Mouse (Mus musculus) CD4-positive, CD25-positive, alpha-beta regulatory T cell, adult 4 months (primary cell): ENCODE measurements around the gene Gm27029. TPM values are rescaled to one million over a fixed set of nuclear protein-coding genes. Genes with fewer than 3 reads are reported as not detected.
A peak's percentile ranks its signal among the peaks of the same experiment; 100 is the strongest.
"Not testable (repeated sequence)": the region's sequence is repeated elsewhere in the genome, so short reads cannot be mapped to it uniquely, and the experiment has no call there.

Experiments
- ATAC-seq: one replicate; pipeline ENCODE4 v1.8.0; 2017
- polyA plus RNA-seq, 2 experiments: library from polyadenylated mRNA; unstranded; fragments of 100-300 nt; shearing (Covaris generic); gene quantifications; one replicate each; pipeline ENCODE4 v1.2.1; 2017

Gene Gm27029
- polyA plus RNA-seq, 2 experiments from 2014 or later: 1.3 to 1.8 TPM

- no peak for ATAC-seq
Observed at GRCm38 (mm10) chr11:101455627-101456026, 31.0 kb upstream of the Gm27029 start.

GRCm38 (mm10) chr11:101454702-101455101 lies 30.1 kb upstream of the Gm27029 start:
- no peak for ATAC-seq

- no peak for ATAC-seq
Observed at GRCm38 (mm10) chr11:101452093-101452774, 27.6 kb upstream of the Gm27029 start.

- no peak for ATAC-seq
Observed at GRCm38 (mm10) chr11:101451536-101451935, 26.9 kb upstream of the Gm27029 start.

GRCm38 (mm10) chr11:101450394-101450793 lies 25.8 kb upstream of the Gm27029 start:
- no peak for ATAC-seq

GRCm38 (mm10) chr11:101449596-101449995 lies 25.0 kb upstream of the Gm27029 start:
- not testable (repeated sequence) for ATAC-seq

- ATAC-seq: peak; percentile 19
Observed at GRCm38 (mm10) chr11:101448899-101449298, 24.3 kb upstream of the Gm27029 start.

- peak; percentile 96 for ATAC-seq
Observed at GRCm38 (mm10) chr11:101448274-101448746, 23.7 kb upstream of the Gm27029 start, which contains the start of gene Ifi35. TSS of gene Ifi35 (plus strand) at chr11:101448407.

- no peak for ATAC-seq
Observed at GRCm38 (mm10) chr11:101447786-101448185, 23.2 kb upstream of the Gm27029 start.

GRCm38 (mm10) chr11:101446860-101447259 lies 22.3 kb upstream of the Gm27029 start:
- ATAC-seq: not testable (repeated sequence)

GRCm38 (mm10) chr11:101446319-101446718 lies 21.7 kb upstream of the Gm27029 start:
- no peak for ATAC-seq

- no peak for ATAC-seq
Observed at GRCm38 (mm10) chr11:101442760-101443159, 18.2 kb upstream of the Gm27029 start.

GRCm38 (mm10) chr11:101442127-101442693 lies 17.6 kb upstream of the Gm27029 start, which contains the start of gene Rpl27:
TSS of gene Rpl27 (plus strand) at chr11:101442298.
- peak; percentile 97 for ATAC-seq

GRCm38 (mm10) chr11:101441450-101442126 lies 17.0 kb upstream of the Gm27029 start:
- ATAC-seq: not testable (repeated sequence)

GRCm38 (mm10) chr11:101438006-101438405 lies 13.4 kb upstream of the Gm27029 start:
- not testable (repeated sequence) for ATAC-seq

- no peak for ATAC-seq
Observed at GRCm38 (mm10) chr11:101436916-101437315, 12.3 kb upstream of the Gm27029 start.

GRCm38 (mm10) chr11:101435831-101436230 lies 11.2 kb upstream of the Gm27029 start:
- no peak for ATAC-seq

- ATAC-seq: no peak
Observed at GRCm38 (mm10) chr11:101433396-101433795, 8.8 kb upstream of the Gm27029 start.

GRCm38 (mm10) chr11:101431327-101431726 lies 6.7 kb upstream of the Gm27029 start:
- no peak for ATAC-seq

- no peak for ATAC-seq
Observed at GRCm38 (mm10) chr11:101426165-101426564, 1.6 kb upstream of the Gm27029 start.

- ATAC-seq: peak; percentile 92
Observed at GRCm38 (mm10) chr11:101424925-101425813, 573 bp upstream of the Gm27029 start, which contains the start of the genes Rundc1 and Ptges3l. TSS of gene Rundc1 (plus strand) at chr11:101425085. TSS of gene Ptges3l (minus strand) at chr11:101425333.

- no peak for ATAC-seq
Observed at GRCm38 (mm10) chr11:101420148-101420547, 4.4 kb downstream of the Gm27029 start.
